Mouse (Mus musculus) embryonic facial prominence, embryonic 13.5 days (tissue): ENCODE results near the gene Rep15. TPM values are rescaled to one million over a fixed set of nuclear protein-coding genes. Genes with fewer than 3 reads are reported as not detected.

Experiments
- ATAC-seq: fragments of 200-750 bp; cut with Nextera tagmentation; 2 replicates; pipeline ENCODE4 v1.8.0; 2017; ENCODE audit warnings: low read depth; ENCODE audit not compliant: insufficient number of reproducible peaks, insufficient read depth, low FRiP score, low TSS enrichment
- H3K27ac ChIP-seq: fragments of 300-500 bp; sonication (generic); 2 replicates; pipeline ENCODE4 v1.5.1; 2015; ENCODE audit warnings: moderate library complexity, mild to moderate bottlenecking, inconsistent platforms
- H3K27me3 ChIP-seq: fragments of 300-500 bp; sonication (generic); 2 replicates; pipeline ENCODE4 v1.6.1; 2015; ENCODE audit warnings: mild to moderate bottlenecking, inconsistent platforms
- H3K36me3 ChIP-seq: fragments of 300-500 bp; sonication (generic); 2 replicates; pipeline ENCODE4 v1.6.1; 2015; ENCODE audit warnings: mild to moderate bottlenecking, inconsistent platforms
- H3K4me1 ChIP-seq: fragments of 300-500 bp; sonication (generic); 2 replicates; pipeline ENCODE4 v1.6.1; 2015; ENCODE audit warnings: inconsistent platforms
- H3K4me2 ChIP-seq: fragments of 300-500 bp; sonication (generic); 2 replicates; pipeline ENCODE4 v1.6.1; 2015; ENCODE audit warnings: moderate library complexity, mild to moderate bottlenecking, inconsistent platforms
- H3K4me3 ChIP-seq: fragments of 300-500 bp; sonication (generic); 2 replicates; pipeline ENCODE4 v1.5.1; 2015; ENCODE audit warnings: mild to moderate bottlenecking, inconsistent platforms
- H3K9ac ChIP-seq: fragments of 300-500 bp; sonication (generic); 2 replicates; pipeline ENCODE4 v1.6.1; 2015; ENCODE audit warnings: mild to moderate bottlenecking, inconsistent platforms
- H3K9me3 ChIP-seq: fragments of 300-500 bp; sonication (generic); 2 replicates; pipeline ENCODE4 v1.6.1; 2016; ENCODE audit warnings: inconsistent platforms
- WGBS: fragments of 180-500 bp; shearing (Covaris S2); methylation state at CpG from one replicate; pipeline ENCODE4 v1.1.7; 2015; ENCODE audit warnings: mixed read lengths; 5-methylcytosine and 5-hydroxymethylcytosine counted together
- polyA plus RNA-seq: library from polyadenylated mRNA; unstranded; fragments of >200 nt; fragmentation: Nextera tagmentation; extraction: Ambion mirVana; gene quantifications from 2 replicates; pipeline ENCODE4 v1.2.1, GENCODE M21; 2015

Gene Rep15
- polyA plus RNA-seq, 1 experiment from 2014 or later = 1.3 TPM

- H3K9ac ChIP-seq = 0 out of 2 replicates have a peak overlapping the region, but pooled peaks have one; percentile 16
- H3K27ac ChIP-seq = peak overlapping the region; percentile 64
- peaks cover 60% of the 10 kb centered on the region for H3K36me3 ChIP-seq
- H3K4me1 ChIP-seq = peaks cover 24% of the 10 kb centered on the region
- H3K4me3 ChIP-seq = no peak overlapping the region
- H3K4me2 ChIP-seq = peak overlapping the region; percentile 9; the same call in 1 of the 2 replicates
- 62% methylated on average over 6 of the region's 6 CpGs for WGBS
- no peaks in the 10 kb centered on the region for H3K9me3 ChIP-seq
- ATAC-seq = no peak
- H3K27me3 ChIP-seq = no peaks in the 10 kb centered on the region
Observed at GRCm38 (mm10) chr6:147011555-147011954, 20.8 kb upstream of the Rep15 start.

DNA sequence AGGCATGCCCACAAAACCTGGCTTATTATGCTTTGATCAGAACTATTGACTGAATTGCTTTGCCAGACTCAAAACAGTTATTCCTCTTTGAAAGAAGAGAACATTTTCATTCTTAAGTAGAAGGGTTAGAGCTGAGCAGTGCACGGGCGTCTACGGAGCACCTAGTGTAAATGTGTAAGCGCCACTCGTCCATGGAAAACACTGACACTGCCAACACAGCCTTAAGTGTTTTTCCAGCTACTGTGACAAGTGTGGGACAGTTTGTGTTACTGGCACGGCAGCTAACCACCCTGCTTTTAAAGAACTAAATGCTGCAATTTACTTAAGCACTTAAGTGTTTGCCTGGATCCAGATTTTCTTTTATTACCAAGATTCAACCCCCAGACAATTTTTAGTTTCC, 20.4 kb upstream of the Rep15 start:
- Histone ChIP-seq H3K4me1 (peaks cover 24% of the 10 kb centered on the region), H3K9ac (no peak overlapping the region), H3K9me3 (no peaks in the 10 kb centered on the region), H3K27ac (peak overlapping the region; percentile 64; the same call in 1 of the 2 replicates), H3K4me2 (0 out of 2 replicates have a peak overlapping the region, but pooled peaks have one; percentile 9), H3K4me3 (no peak overlapping the region), H3K27me3 (no peaks in the 10 kb centered on the region), H3K36me3 (peaks cover 60% of the 10 kb centered on the region)
- 59% methylated on average over 6 of the region's 6 CpGs for WGBS
- no peak for ATAC-seq

GRCm38 (mm10) chr6:147013546-147013945, 18.8 kb upstream of the Rep15 start:
- Histone ChIP-seq H3K36me3 (peaks cover 62% of the 10 kb centered on the region), H3K9me3 (no peaks in the 10 kb centered on the region), H3K4me1 (peaks cover 24% of the 10 kb centered on the region), H3K4me2 (no peak overlapping the region), H3K27ac (no peak overlapping the region), H3K27me3 (no peaks in the 10 kb centered on the region), H3K9ac (no peak overlapping the region), H3K4me3 (no peak overlapping the region)
- no peak for ATAC-seq
- WGBS = 87% methylated on average over 1 of the region's 1 CpGs

GRCm38 (mm10) chr6:147017906-147018305, 14.5 kb upstream of the Rep15 start:
- no peak overlapping the region for H3K4me2 ChIP-seq
- H3K4me1 ChIP-seq = no peaks in the 10 kb centered on the region
- H3K27ac ChIP-seq = no peak overlapping the region
- 88% methylated on average over 4 of the region's 4 CpGs for WGBS
- H3K9ac ChIP-seq = no peak overlapping the region
- no peak for ATAC-seq
- H3K27me3 ChIP-seq = no peaks in the 10 kb centered on the region
- no peaks in the 10 kb centered on the region for H3K9me3 ChIP-seq
- peaks cover 79% of the 10 kb centered on the region for H3K36me3 ChIP-seq
- H3K4me3 ChIP-seq = no peak overlapping the region

DNA sequence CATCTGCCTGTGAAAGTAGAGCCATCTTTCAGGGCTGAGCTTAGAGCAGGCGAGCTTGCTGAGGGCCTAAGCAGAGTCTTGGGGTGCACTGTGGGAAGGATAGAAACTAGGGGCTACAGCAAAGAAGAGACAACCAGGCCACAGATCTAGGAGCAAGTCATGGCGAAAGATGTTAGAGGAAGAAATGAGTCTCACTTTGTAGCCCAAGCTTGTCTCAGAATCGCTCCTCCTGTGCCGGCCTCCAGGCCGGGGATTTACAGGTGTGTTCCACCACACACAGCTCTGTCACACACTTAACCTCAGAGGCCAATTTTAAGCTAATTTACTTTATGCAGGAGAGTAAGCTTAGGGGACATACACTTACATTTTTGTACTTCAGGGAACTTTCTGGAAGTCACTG, 14.0 kb upstream of the Rep15 start:
- peaks cover 83% of the 10 kb centered on the region for H3K36me3 ChIP-seq
- no peak overlapping the region for H3K27ac ChIP-seq
- no peak for ATAC-seq
- WGBS = 94% methylated on average over 5 of the region's 5 CpGs
- no peaks in the 10 kb centered on the region for H3K9me3 ChIP-seq
- H3K9ac ChIP-seq = no peak overlapping the region
- no peak overlapping the region for H3K4me2 ChIP-seq
- no peaks in the 10 kb centered on the region for H3K27me3 ChIP-seq
- H3K4me3 ChIP-seq = no peak overlapping the region
- H3K4me1 ChIP-seq = no peaks in the 10 kb centered on the region

GRCm38 (mm10) chr6:147021181-147021580, 11.2 kb upstream of the Rep15 start:
- Histone ChIP-seq H3K9ac (no peak overlapping the region), H3K27ac (no peak overlapping the region), H3K4me3 (no peak overlapping the region), H3K9me3 (no peaks in the 10 kb centered on the region), H3K4me1 (no peaks in the 10 kb centered on the region), H3K27me3 (no peaks in the 10 kb centered on the region), H3K4me2 (no peak overlapping the region), H3K36me3 (peaks cover 76% of the 10 kb centered on the region)
- no peak for ATAC-seq
- 91% methylated on average over 5 of the region's 5 CpGs for WGBS

GRCm38 (mm10) chr6:147022375-147023132, 9.8 kb upstream of the Rep15 start:
- peaks cover 75% of the 10 kb centered on the region for H3K36me3 ChIP-seq
- H3K4me1 ChIP-seq = no peaks in the 10 kb centered on the region
- no peaks in the 10 kb centered on the region for H3K9me3 ChIP-seq
- ATAC-seq = no peak
- WGBS = 90% methylated on average over 16 of the region's 16 CpGs
- no peak overlapping the region for H3K4me3 ChIP-seq
- H3K27me3 ChIP-seq = no peaks in the 10 kb centered on the region
- H3K27ac ChIP-seq = no peak overlapping the region
- no peak overlapping the region for H3K4me2 ChIP-seq
- H3K9ac ChIP-seq = no peak overlapping the region

GRCm38 (mm10) chr6:147023133-147023395, 9.3 kb upstream of the Rep15 start:
- H3K9ac ChIP-seq = no peak overlapping the region
- WGBS = 93% methylated on average over 2 of the region's 2 CpGs
- H3K4me2 ChIP-seq = no peak overlapping the region
- no peak overlapping the region for H3K27ac ChIP-seq
- ATAC-seq = no peak
- H3K27me3 ChIP-seq = no peaks in the 10 kb centered on the region
- no peaks in the 10 kb centered on the region for H3K9me3 ChIP-seq
- H3K4me3 ChIP-seq = no peak overlapping the region
- no peaks in the 10 kb centered on the region for H3K4me1 ChIP-seq
- peaks cover 75% of the 10 kb centered on the region for H3K36me3 ChIP-seq

DNA sequence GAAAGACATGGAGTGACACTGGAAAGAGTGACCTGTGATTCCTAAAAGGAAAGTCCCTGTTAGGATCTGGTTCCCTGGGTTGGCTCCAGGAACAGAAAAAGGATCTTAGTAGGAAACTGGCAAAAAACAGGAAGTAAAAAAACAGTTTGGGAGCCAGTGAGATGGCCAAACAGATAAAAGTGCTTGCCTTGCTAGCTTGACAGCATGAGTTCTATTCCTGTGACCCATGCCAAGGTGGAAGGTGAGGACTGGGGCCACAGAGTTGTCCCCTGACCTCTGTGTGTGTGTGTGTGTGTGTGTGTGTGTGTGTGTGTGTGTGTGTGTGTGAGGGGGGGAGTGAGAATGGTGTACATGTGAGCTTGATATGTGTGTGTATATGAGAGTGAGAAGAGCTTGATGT, 8.8 kb upstream of the Rep15 start:
- Histone ChIP-seq H3K9me3 (no peaks in the 10 kb centered on the region), H3K27me3 (no peaks in the 10 kb centered on the region), H3K9ac (no peak overlapping the region), H3K4me2 (no peak overlapping the region), H3K4me1 (no peaks in the 10 kb centered on the region), H3K27ac (no peak overlapping the region), H3K36me3 (peaks cover 75% of the 10 kb centered on the region), H3K4me3 (no peak overlapping the region)
- ATAC-seq = no peak

DNA sequence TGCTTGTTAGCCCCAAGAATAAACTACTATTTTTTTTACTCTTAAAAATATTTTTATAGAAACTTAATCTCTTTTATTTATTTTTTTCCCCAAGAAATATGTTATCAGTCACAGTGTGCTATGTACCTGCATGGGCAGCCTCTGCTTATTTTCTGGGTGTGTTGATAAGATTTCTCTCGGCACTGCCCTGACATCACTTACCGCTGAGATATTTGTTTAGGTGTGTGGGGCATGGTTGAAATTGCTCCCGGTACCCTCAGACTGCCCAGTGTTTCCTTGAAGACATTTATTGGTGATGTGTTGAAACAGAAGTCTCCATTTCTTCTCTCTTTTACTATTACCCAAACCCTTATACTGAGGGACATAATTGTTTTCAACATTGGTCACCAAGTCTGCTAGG, 7.6 kb upstream of the Rep15 start:
- no peak for ATAC-seq
- H3K36me3 ChIP-seq = peaks cover 76% of the 10 kb centered on the region

GRCm38 (mm10) chr6:147028396-147028795, 4.0 kb upstream of the Rep15 start:
- H3K27me3 ChIP-seq = no peaks in the 10 kb centered on the region
- no peak for ATAC-seq
- no peak overlapping the region for H3K4me2 ChIP-seq
- peaks cover 76% of the 10 kb centered on the region for H3K36me3 ChIP-seq
- H3K27ac ChIP-seq = no peak overlapping the region
- 88% methylated on average over 2 of the region's 2 CpGs for WGBS
- no peak overlapping the region for H3K4me3 ChIP-seq
- H3K4me1 ChIP-seq = no peaks in the 10 kb centered on the region
- H3K9me3 ChIP-seq = no peaks in the 10 kb centered on the region
- no peak overlapping the region for H3K9ac ChIP-seq

More for the DNA sequence above, 7.6 kb upstream of the Rep15 start:
- Histone ChIP-seq H3K4me1 (no peaks in the 10 kb centered on the region), H3K9me3 (no peaks in the 10 kb centered on the region), H3K9ac (no peak overlapping the region), H3K27me3 (no peaks in the 10 kb centered on the region), H3K27ac (no peak overlapping the region), H3K4me3 (no peak overlapping the region), H3K4me2 (no peak overlapping the region)
- 90% methylated on average over 3 of the region's 3 CpGs for WGBS

DNA sequence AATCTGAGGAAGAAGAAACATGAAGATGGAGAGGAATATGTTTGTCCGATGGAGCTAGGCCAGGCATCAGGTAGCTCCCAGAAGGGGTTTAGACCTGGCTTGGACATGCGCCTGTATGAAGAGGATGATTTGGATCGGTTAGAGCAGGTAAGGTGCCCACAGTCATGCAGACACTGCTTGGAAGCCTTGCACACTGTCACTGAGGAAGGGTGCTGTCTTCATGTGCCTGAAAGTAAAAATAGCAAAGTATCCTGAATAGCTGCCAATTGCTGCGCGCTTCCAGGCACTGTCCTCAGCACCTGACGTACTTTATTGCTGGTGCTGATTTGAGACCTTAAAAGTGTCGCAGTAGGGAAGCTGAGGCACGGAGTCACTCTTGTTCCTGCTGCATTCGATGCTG, 2.8 kb upstream of the Rep15 start:
- peaks cover 72% of the 10 kb centered on the region for H3K36me3 ChIP-seq
- ATAC-seq = no peak

More for the DNA sequence above, 2.8 kb upstream of the Rep15 start:
- Histone ChIP-seq H3K27me3 (no peaks in the 10 kb centered on the region), H3K27ac (no peak overlapping the region), H3K9me3 (no peaks in the 10 kb centered on the region), H3K4me1 (no peaks in the 10 kb centered on the region), H3K4me2 (no peak overlapping the region), H3K9ac (no peak overlapping the region), H3K4me3 (no peak overlapping the region)
- WGBS = 93% methylated on average over 9 of the region's 9 CpGs
